Mouse (Mus musculus): ENCODE results near the gene Hyal3. TPM values are rescaled to one million over a fixed set of nuclear protein-coding genes. Genes with fewer than 3 reads are reported as not detected.

The Hyal3 gene
- polyA plus RNA-seq, 2 experiments from 2014 or later: 0.25 to 0.90 TPM

Other genes with a start within 250 kb of the Hyal3 start
- 10 to 100 TPM; 25.4 to 27.3 TPM for gene Hemk1, start 242.5 kb upstream of the Hyal3 start, polyA plus RNA-seq (2017; shearing (Covaris generic))
- 1 to 10 TPM; 2.7 to 4.6 TPM for gene 6430571L13Rik, start 240.2 kb upstream of the Hyal3 start, polyA plus RNA-seq (2017; shearing (Covaris generic))
- under 1 TPM; 0.16 to 0.41 TPM for gene Cacna2d2, start 181.2 kb upstream of the Hyal3 start, polyA plus RNA-seq (2017; shearing (Covaris generic))
- 10 to 100 TPM; 19.3 to 24.9 TPM for gene Tmem115, start 46.9 kb upstream of the Hyal3 start, polyA plus RNA-seq (2017; shearing (Covaris generic))
- gene Cyb561d2, start 38.6 kb upstream of the Hyal3 start, polyA plus RNA-seq (2017; shearing (Covaris generic)): 10 to 100 TPM; 65.7 to 82.2 TPM
- 10 to 100 TPM; 44.5 to 45.2 TPM for gene Nprl2, start 38.6 kb upstream of the Hyal3 start, polyA plus RNA-seq (2017; shearing (Covaris generic))
- gene Zmynd10, start 33.5 kb upstream of the Hyal3 start, polyA plus RNA-seq (2017; shearing (Covaris generic)): 1 to 10 TPM in 1 of 2 experiments, under 1 TPM in 1; 0.83 to 3.2 TPM
- 10 to 100 TPM; 74.8 to 81.7 TPM for gene Rassf1, start 29.3 kb upstream of the Hyal3 start, polyA plus RNA-seq (2017; shearing (Covaris generic))
- gene Tusc2, start 17.6 kb upstream of the Hyal3 start, polyA plus RNA-seq (2017; shearing (Covaris generic)): 1 to 10 TPM; 7.3 to 7.8 TPM
- gene Hyal2, start 12.9 kb upstream of the Hyal3 start, polyA plus RNA-seq (2017; shearing (Covaris generic)): 10 to 100 TPM; 10.2 to 12.8 TPM
- gene Hyal1, start 3.9 kb upstream of the Hyal3 start, polyA plus RNA-seq (2017; shearing (Covaris generic)): 1 to 10 TPM; 4.1 to 4.3 TPM
- 10 to 100 TPM; 16.6 to 21.7 TPM for gene Naa80, start 1.9 kb upstream of the Hyal3 start, polyA plus RNA-seq (2017; shearing (Covaris generic))
- 10 to 100 TPM; 28.7 to 33.8 TPM for gene Ifrd2, start 6.8 kb downstream of the Hyal3 start, polyA plus RNA-seq (2017; shearing (Covaris generic))
- not detected for gene Sema3b, start 28.4 kb downstream of the Hyal3 start, polyA plus RNA-seq (2017; shearing (Covaris generic))
- gene Gnai2, start 54.5 kb downstream of the Hyal3 start, polyA plus RNA-seq (2017; shearing (Covaris generic)): 100 to 1,000 TPM; 176 to 181 TPM
- gene Slc38a3, start 88.7 kb downstream of the Hyal3 start, polyA plus RNA-seq (2017; shearing (Covaris generic)): not detected
- gene Gnat1, start 98.9 kb downstream of the Hyal3 start, polyA plus RNA-seq (2017; shearing (Covaris generic)): 1 to 10 TPM in 1 of 2 experiments, not detected in 1; 1.1 TPM
- gene Sema3f, start 129.7 kb downstream of the Hyal3 start, polyA plus RNA-seq (2017; shearing (Covaris generic)): not detected
- gene Rbm5, start 190.2 kb downstream of the Hyal3 start, polyA plus RNA-seq (2017; shearing (Covaris generic)): 100 to 1,000 TPM; 299 to 310 TPM

All from activated CD4-positive, CD25-positive, alpha-beta regulatory T cell, adult 4 months (primary cell).